Mouse (Mus musculus): Measurements from ENCODE around the gene Ablim1. TPM values are rescaled to one million over a fixed set of nuclear protein-coding genes. Genes with fewer than 3 reads are reported as not detected.

Gene Ablim1
- polyA plus RNA-seq, 1 experiment from 2014 or later: 12.4 TPM

DNA sequence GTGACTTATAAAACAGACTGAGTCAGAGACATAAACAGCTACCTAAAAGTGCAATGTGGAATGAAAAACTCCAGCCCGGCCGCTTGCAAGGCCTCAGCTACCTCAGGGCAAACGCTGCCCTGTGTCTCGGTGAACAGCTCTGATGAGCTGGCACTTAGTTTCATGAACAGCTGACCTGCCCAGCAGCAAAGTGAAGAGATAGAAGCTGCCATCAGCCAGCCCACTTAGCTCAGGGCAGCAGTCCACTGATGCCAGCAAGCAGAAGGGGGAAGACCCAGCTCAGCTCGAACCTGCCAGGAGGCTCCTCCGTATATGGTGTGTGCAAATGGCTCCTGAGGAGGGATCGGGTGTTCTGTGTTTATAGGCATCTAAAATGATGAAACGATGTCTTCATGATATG is 67.5 kb downstream of the Ablim1 start:
- H3K9me3 ChIP-seq (replicated peaks; ENCODE audit: control insufficient read depth, low read length): no peaks in the 10 kb centered on the region
- H3K27me3 ChIP-seq (ENCODE audit: control insufficient read depth, insufficient read depth, low read depth, low read length): no peaks in the 10 kb centered on the region
- no peak overlapping the region for H3K27ac ChIP-seq (ENCODE audit: low read length)
- H3K4me3 ChIP-seq (ENCODE audit: low read depth, low read length): no peak overlapping the region
- no peak overlapping the region for H3K9ac ChIP-seq (ENCODE audit: low read depth, low read length)
- no peaks in the 10 kb centered on the region for H3K4me1 ChIP-seq (ENCODE audit: control insufficient read depth, low read depth, low read length)
- no peak overlapping the region for H3K4me2 ChIP-seq (ENCODE audit: low read depth, low read length)
- no peak for ATAC-seq (ENCODE audit: low read depth)
- no peaks in the 10 kb centered on the region for H3K36me3 ChIP-seq (ENCODE audit: control insufficient read depth, insufficient read depth)
- 73% methylated on average over 8 of the region's 8 CpGs for WGBS (ENCODE audit: insufficient replicate concordance)

DNA sequence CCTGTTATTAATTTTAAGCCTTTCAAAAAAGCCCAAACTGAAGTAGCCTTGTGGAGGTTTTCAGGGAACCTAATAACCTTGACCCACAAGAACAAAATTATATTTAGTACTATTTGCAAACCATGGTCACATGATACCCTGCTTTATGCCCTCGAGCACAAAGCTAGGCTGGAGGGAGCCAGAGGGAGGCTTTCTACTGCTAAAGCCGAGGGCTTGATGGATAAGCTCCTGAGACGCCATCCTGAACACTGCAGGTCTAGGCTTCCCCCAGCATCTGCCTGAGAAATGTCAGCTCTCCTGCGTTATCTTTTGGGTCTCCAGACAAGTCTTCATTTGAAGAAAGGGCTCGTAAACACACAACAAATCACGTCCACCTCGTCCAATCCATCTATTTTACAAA is 70.4 kb downstream of the Ablim1 start:
- 50% methylated on average over 7 of the region's 7 CpGs for WGBS (ENCODE audit: insufficient replicate concordance)
- H3K36me3 ChIP-seq (ENCODE audit: control insufficient read depth, insufficient read depth): no peaks in the 10 kb centered on the region
- H3K27ac ChIP-seq (ENCODE audit: low read length): no peak overlapping the region
- H3K9ac ChIP-seq (ENCODE audit: low read depth, low read length): no peak overlapping the region
- no peaks in the 10 kb centered on the region for H3K27me3 ChIP-seq (ENCODE audit: control insufficient read depth, insufficient read depth, low read depth, low read length)
- no peak overlapping the region for H3K4me2 ChIP-seq (ENCODE audit: low read depth, low read length)
- H3K9me3 ChIP-seq (replicated peaks; ENCODE audit: control insufficient read depth, low read length): no peaks in the 10 kb centered on the region
- no peak overlapping the region for H3K4me3 ChIP-seq (ENCODE audit: low read depth, low read length)
- H3K4me1 ChIP-seq (ENCODE audit: control insufficient read depth, low read depth, low read length): no peaks in the 10 kb centered on the region
- no peak for ATAC-seq (ENCODE audit: low read depth)

DNA sequence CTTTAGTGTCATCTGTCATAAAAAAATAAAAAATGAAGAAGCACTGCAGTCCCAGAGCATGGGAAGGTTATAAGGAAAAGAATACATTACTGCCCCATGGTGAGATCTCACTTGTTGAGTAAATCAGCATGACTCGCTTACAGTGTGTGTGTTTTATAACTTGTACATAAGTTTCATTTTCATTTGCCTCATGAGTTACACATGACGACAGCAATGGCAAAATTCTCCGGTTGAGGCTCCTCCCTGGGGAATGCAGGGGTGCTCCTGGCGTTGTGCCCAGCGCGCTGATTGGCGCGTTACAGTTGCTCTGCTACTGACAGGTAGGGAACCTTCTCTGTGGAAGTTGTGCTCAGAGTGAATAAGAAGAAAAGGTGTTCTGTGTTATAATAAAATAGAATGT is 71.1 kb downstream of the Ablim1 start:
- Histone ChIP-seq H3K27me3 (ENCODE audit: control insufficient read depth, insufficient read depth, low read depth, low read length) (no peaks in the 10 kb centered on the region), H3K4me3 (ENCODE audit: low read depth, low read length) (no peak overlapping the region), H3K4me1 (ENCODE audit: control insufficient read depth, low read depth, low read length) (no peaks in the 10 kb centered on the region), H3K36me3 (ENCODE audit: control insufficient read depth, insufficient read depth) (no peaks in the 10 kb centered on the region), H3K4me2 (ENCODE audit: low read depth, low read length) (no peak overlapping the region), H3K27ac (ENCODE audit: low read length) (no peak overlapping the region), H3K9ac (ENCODE audit: low read depth, low read length) (no peak overlapping the region), H3K9me3 (replicated peaks; ENCODE audit: control insufficient read depth, low read length) (no peaks in the 10 kb centered on the region)
- ATAC-seq (ENCODE audit: low read depth): no peak
- 64% methylated on average over 8 of the region's 8 CpGs for WGBS (ENCODE audit: insufficient replicate concordance)

DNA sequence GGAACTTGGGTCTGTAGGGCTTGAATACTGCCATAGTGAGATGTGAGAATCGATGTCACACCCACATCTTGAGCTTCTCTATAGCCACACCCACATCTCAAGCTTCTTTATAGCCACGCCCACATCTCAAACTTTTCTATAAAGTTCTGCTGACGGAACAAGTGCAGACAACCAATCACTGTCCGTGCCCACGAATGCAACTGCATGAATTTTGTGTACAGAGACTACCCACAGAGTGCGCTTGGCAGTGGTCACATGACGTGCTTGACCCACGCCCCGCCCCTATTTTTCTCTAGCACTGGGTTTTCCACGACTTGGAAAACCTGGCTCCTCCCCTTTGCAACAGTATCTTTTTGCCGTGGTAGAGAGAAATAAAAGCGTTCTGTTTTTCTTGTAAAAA is 71.5 kb downstream of the Ablim1 start:
- no peaks in the 10 kb centered on the region for H3K27me3 ChIP-seq (ENCODE audit: control insufficient read depth, insufficient read depth, low read depth, low read length)
- H3K4me1 ChIP-seq (ENCODE audit: control insufficient read depth, low read depth, low read length): no peaks in the 10 kb centered on the region
- H3K4me2 ChIP-seq (ENCODE audit: low read depth, low read length): no peak overlapping the region
- H3K4me3 ChIP-seq (ENCODE audit: low read depth, low read length): no peak overlapping the region
- no peak overlapping the region for H3K27ac ChIP-seq (ENCODE audit: low read length)
- ATAC-seq (ENCODE audit: low read depth): no peak
- H3K36me3 ChIP-seq (ENCODE audit: control insufficient read depth, insufficient read depth): no peaks in the 10 kb centered on the region
- WGBS (ENCODE audit: insufficient replicate concordance): 64% methylated on average over 12 of the region's 12 CpGs
- H3K9me3 ChIP-seq (replicated peaks; ENCODE audit: control insufficient read depth, low read length): no peaks in the 10 kb centered on the region
- no peak overlapping the region for H3K9ac ChIP-seq (ENCODE audit: low read depth, low read length)

DNA sequence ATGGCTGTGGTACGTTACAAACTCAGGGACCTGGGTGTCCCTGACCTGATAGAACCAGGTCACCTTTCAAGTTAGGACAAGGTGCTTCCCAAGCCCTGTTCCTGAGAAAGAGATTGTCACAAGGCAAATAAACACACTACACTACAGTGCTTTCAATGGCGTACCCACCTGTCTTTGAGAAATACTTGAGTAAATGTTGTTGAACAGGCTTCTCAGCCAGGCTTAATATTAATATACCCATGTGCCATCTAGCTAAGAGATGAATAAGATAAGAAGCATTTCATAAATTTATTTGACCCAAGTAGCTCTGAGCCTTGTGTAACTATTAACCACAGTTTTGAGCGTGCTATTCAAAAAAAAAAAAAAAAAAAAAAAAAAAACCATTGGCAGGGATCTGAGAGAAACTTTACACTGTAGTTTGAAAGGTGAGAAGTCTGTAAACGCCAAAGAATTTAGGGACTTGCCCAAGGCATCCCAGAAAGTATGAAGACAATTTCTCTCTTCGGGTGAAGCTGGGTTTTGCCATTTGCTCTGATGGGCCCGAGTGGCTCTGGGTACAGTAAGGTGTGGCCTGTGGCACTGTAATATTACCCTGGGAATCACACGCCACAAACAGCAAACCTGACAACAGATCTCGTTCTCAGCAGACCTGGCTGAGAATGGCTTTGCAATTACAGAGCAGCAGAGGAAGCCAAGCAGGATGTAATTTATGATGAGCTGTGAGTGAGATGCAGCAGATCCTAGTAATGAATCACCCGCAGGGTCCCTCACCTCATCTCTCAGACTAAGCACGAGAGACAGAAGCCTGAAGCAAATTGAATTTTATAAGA is 73.1 kb downstream of the Ablim1 start:
- Histone ChIP-seq H3K4me2 (ENCODE audit: low read depth, low read length) (no peak overlapping the region), H3K4me1 (ENCODE audit: control insufficient read depth, low read depth, low read length) (no peaks in the 10 kb centered on the region), H3K36me3 (ENCODE audit: control insufficient read depth, insufficient read depth) (no peaks in the 10 kb centered on the region), H3K4me3 (ENCODE audit: low read depth, low read length) (no peak overlapping the region), H3K27ac (ENCODE audit: low read length) (no peak overlapping the region), H3K9ac (ENCODE audit: low read depth, low read length) (no peak overlapping the region), H3K9me3 (replicated peaks; ENCODE audit: control insufficient read depth, low read length) (no peaks in the 10 kb centered on the region), H3K27me3 (ENCODE audit: control insufficient read depth, insufficient read depth, low read depth, low read length) (no peaks in the 10 kb centered on the region)
- ATAC-seq (ENCODE audit: low read depth): no peak
- 54% methylated on average over 10 of the region's 10 CpGs for WGBS (ENCODE audit: insufficient replicate concordance)

DNA sequence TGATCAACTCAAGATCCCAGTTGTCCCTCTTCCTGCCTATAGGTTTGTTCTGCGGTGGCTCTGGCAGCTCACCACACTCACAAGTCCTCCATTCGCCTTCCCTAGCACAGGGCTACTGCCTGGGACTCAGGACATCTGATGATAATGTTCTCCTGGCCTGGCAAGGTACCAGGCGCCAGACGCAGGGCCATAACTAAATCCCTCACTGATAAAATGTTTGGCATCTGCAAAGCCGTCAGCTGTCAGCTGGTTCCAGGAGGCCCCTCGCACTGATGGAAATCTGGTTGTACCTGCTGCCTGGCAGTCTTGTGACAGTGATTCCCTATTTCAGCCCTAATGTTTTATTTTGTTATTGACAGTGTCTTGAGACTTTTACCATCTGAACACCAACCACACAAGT is 74.5 kb downstream of the Ablim1 start:
- Histone ChIP-seq H3K36me3 (ENCODE audit: control insufficient read depth, insufficient read depth) (no peaks in the 10 kb centered on the region), H3K27me3 (ENCODE audit: control insufficient read depth, insufficient read depth, low read depth, low read length) (no peaks in the 10 kb centered on the region), H3K9ac (ENCODE audit: low read depth, low read length) (no peak overlapping the region), H3K27ac (ENCODE audit: low read length) (no peak overlapping the region), H3K4me2 (ENCODE audit: low read depth, low read length) (no peak overlapping the region), H3K4me3 (ENCODE audit: low read depth, low read length) (no peak overlapping the region), H3K9me3 (replicated peaks; ENCODE audit: control insufficient read depth, low read length) (no peaks in the 10 kb centered on the region), H3K4me1 (ENCODE audit: control insufficient read depth, low read depth, low read length) (no peaks in the 10 kb centered on the region)
- ATAC-seq (ENCODE audit: low read depth): no peak
- 68% methylated on average over 6 of the region's 6 CpGs for WGBS (ENCODE audit: insufficient replicate concordance)

DNA sequence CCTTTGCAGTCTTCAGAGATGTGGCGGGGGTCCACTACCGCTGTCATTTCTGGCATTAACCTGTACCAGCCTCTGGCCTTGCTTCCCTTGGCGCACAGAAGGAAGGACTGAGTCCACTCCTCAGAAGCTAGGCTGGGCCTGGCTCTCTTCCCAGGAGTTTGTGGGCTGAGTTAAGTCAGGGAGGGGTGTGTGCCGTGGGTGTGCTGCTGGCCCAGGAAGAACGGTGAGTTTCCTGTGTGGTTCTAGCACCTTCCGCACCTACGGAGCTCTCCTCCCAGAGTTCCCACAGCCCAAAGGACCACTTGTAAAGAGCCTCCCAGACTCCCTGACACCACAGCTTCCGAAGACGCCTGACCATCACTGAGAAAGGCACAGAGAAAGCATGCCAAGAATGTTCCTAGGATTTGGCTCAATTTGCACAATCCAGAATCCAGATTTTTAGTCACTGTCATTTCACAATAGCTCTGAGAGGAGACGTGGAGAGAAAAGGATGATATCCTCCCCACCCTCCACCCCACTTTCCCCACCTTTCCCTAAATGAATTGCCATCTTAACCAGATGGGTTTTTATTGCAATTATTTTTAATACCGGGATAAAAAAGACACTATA is 75.4 kb downstream of the Ablim1 start:
- Histone ChIP-seq H3K4me3 (ENCODE audit: low read depth, low read length) (no peak overlapping the region), H3K27me3 (ENCODE audit: control insufficient read depth, insufficient read depth, low read depth, low read length) (no peaks in the 10 kb centered on the region), H3K36me3 (ENCODE audit: control insufficient read depth, insufficient read depth) (no peaks in the 10 kb centered on the region), H3K4me1 (ENCODE audit: control insufficient read depth, low read depth, low read length) (no peaks in the 10 kb centered on the region), H3K9ac (ENCODE audit: low read depth, low read length) (no peak overlapping the region), H3K9me3 (replicated peaks; ENCODE audit: control insufficient read depth, low read length) (no peaks in the 10 kb centered on the region), H3K27ac (ENCODE audit: low read length) (no peak overlapping the region), H3K4me2 (ENCODE audit: low read depth, low read length) (no peak overlapping the region)
- WGBS (ENCODE audit: insufficient replicate concordance): 69% methylated on average over 11 of the region's 11 CpGs
- no peak for ATAC-seq (ENCODE audit: low read depth)

DNA sequence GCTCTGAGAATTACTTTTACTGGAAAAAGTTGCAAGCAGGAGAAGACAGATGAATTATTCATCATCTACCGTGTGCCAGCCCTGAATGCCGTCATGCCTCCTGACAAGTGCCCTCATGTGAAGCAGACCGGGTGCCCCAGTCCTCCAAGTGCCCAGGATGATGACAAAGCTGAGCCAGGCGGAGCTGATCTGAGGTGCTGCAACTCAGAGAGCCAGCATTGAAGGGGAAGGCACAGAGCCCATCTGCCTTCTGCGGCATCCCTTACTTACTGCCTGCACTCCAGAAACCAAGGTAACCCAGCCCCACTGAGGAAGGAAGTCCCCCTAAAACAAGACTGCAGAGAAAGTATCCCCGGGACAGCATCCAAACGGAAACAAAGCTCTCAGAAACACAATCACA is 76.3 kb downstream of the Ablim1 start:
- no peaks in the 10 kb centered on the region for H3K27me3 ChIP-seq (ENCODE audit: control insufficient read depth, insufficient read depth, low read depth, low read length)
- H3K9ac ChIP-seq (ENCODE audit: low read depth, low read length): no peak overlapping the region
- no peaks in the 10 kb centered on the region for H3K4me1 ChIP-seq (ENCODE audit: control insufficient read depth, low read depth, low read length)
- 64% methylated on average over 7 of the region's 7 CpGs for WGBS (ENCODE audit: insufficient replicate concordance)
- no peak for ATAC-seq (ENCODE audit: low read depth)
- no peak overlapping the region for H3K27ac ChIP-seq (ENCODE audit: low read length)
- no peaks in the 10 kb centered on the region for H3K36me3 ChIP-seq (ENCODE audit: control insufficient read depth, insufficient read depth)
- H3K4me3 ChIP-seq (ENCODE audit: low read depth, low read length): no peak overlapping the region
- no peaks in the 10 kb centered on the region for H3K9me3 ChIP-seq (replicated peaks; ENCODE audit: control insufficient read depth, low read length)
- no peak overlapping the region for H3K4me2 ChIP-seq (ENCODE audit: low read depth, low read length)

DNA sequence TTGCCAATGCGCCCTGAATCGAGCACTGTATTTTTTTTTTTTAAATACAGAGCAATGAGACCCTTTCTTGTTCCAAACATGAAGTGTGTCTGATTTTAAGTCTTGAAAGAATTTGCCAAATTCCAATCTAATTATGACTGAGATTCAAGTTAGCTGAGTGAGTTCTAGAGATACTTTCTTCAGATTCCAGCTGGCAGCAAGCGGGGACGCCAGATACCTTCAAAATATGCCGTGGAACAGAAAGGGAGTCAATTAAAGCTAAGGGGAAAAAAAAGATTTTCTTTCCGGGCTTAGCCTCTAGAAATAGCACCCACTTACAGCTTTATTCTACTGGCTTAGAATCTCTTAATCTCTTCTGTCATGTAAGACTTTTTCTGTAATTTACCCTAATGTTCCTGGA is 77.2 kb downstream of the Ablim1 start:
- Histone ChIP-seq H3K4me1 (ENCODE audit: control insufficient read depth, low read depth, low read length) (no peaks in the 10 kb centered on the region), H3K9me3 (replicated peaks; ENCODE audit: control insufficient read depth, low read length) (no peaks in the 10 kb centered on the region), H3K27me3 (ENCODE audit: control insufficient read depth, insufficient read depth, low read depth, low read length) (no peaks in the 10 kb centered on the region), H3K4me3 (ENCODE audit: low read depth, low read length) (no peak overlapping the region), H3K36me3 (ENCODE audit: control insufficient read depth, insufficient read depth) (no peaks in the 10 kb centered on the region), H3K4me2 (ENCODE audit: low read depth, low read length) (no peak overlapping the region), H3K27ac (ENCODE audit: low read length) (no peak overlapping the region), H3K9ac (ENCODE audit: low read depth, low read length) (no peak overlapping the region)
- WGBS (ENCODE audit: insufficient replicate concordance): 62% methylated on average over 6 of the region's 6 CpGs
- no peak for ATAC-seq (ENCODE audit: low read depth)
